Mouse (Mus musculus) liver, adult 10 weeks (tissue): ENCODE data around the gene Tmsb15l. TPM values are rescaled to one million over a fixed set of nuclear protein-coding genes. Genes with fewer than 3 reads are reported as not detected.

Experiments
- polyA plus RNA-seq: library from polyadenylated mRNA; stranded (reverse); fragments of 350-450 nt; fragmentation: Illumina TruSeq; extraction: RNeasy Lipid Tissue Mini Kit (QIAGEN cat#74804); gene quantifications from one replicate; pipeline ENCODE4 v1.2.3, GENCODE M21; 2014; ENCODE audit warnings: low read depth, low replicate concordance

Tmsb15l gene
- 3.7 TPM for polyA plus RNA-seq

DNA sequence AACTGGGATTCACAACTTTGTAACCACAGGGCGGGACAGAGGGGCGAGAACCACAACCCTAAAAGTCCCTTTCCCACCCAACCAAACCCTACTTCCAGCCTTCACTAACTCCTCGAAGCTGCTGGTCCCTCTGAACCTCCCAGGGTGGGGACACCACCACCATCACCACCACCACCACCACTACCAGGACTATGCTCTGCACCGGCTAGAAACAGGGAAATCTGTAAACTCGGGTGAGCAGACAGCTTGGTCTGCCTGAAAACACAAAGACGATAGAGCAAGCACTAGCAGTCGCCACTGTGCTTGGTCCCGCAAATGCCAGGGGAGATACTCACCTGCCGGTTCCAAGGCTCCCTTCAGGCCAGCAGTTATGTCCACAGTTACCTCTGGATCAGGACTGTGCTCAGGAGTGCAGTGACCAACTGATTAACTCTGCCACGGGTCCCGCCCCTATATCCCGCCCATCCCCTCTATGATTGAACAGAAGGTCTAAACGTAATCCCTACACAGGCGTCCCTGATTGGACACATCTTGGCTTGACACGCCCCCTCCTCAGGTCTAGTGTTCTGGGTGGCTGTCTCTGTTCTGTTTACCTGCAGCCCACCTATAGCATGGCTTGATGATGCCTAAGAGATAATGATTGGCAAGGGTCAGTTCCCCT lies at the start of gene Tmsb15l, which contains the start of gene Tmsb15b1:
Gene Tmsb15l (minus strand): TSS at position 446 of the 661 bp plus-strand sequence.
Gene Tmsb15b1 (minus strand): TSS at position 451 of the 661 bp plus-strand sequence.

GRCm38 (mm10) chrX:136992978-136993547 lies 16.4 kb upstream of the Tmsb15l start, which contains the start of gene Zcchc18:
Gene Zcchc18 (plus strand): TSS chrX:136993155.

GRCm38 (mm10) chrX:136975397-136975796 lies 1.3 kb downstream of the Tmsb15l start, which contains the start of gene Tmsb15b2:
Gene Tmsb15b2 (minus strand): TSS chrX:136975497.

GRCm38 (mm10) chrX:136927031-136927430 lies 49.6 kb downstream of the Tmsb15l start, which contains the start of gene H2bfm:
Gene H2bfm (plus strand): TSS chrX:136927325.

Other genes starting within 250 kb of the Tmsb15l start
- gene Morf4l2, start 233.2 kb downstream of the Tmsb15l start, polyA plus RNA-seq = 218 TPM
- not detected for gene Glra4, start 196.7 kb downstream of the Tmsb15l start, polyA plus RNA-seq
- gene Plp1, start 154.2 kb downstream of the Tmsb15l start, polyA plus RNA-seq = 1.2 TPM
- gene Rab9b, start 108.1 kb downstream of the Tmsb15l start, polyA plus RNA-seq = not detected
- gene H2bfm, start 49.5 kb downstream of the Tmsb15l start, polyA plus RNA-seq = not detected
- gene Tmsb15b2, start 1.4 kb downstream of the Tmsb15l start, polyA plus RNA-seq = 18.0 TPM
- gene Tmsb15b1, start within 50 bp of the Tmsb15l start, polyA plus RNA-seq = 3.3 TPM
- gene Zcchc18, start 16.3 kb upstream of the Tmsb15l start, polyA plus RNA-seq = not detected
- gene Slc25a53, start 61.4 kb upstream of the Tmsb15l start, polyA plus RNA-seq = 2.5 TPM
- 7.7 TPM for gene Fam199x, start 72.7 kb upstream of the Tmsb15l start, polyA plus RNA-seq
- not detected for gene Esx1, start 145.2 kb upstream of the Tmsb15l start, polyA plus RNA-seq